ENCODE assay signal across 7 mouse cellular contexts in the genomic region with DNA sequence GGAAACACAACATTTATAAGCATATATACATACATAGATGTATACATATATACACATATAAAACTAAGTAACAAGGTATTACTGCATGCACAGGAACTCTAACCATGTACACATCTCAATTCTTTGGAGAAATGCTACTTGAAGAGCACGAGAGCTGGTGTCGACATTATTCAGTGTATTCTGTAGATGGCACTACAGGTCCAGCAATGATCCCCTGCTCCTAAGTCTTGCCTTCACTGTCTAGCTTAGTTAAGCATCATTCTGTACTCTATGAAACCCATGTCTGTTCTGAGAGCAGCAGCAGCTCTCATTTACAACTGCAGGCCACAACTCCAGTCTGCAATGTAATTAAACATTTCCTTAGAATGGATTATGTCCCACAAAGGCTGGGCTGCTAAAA.
DNase-seq lines count a peak whose midpoint lies in the region; ATAC-seq and TF ChIP-seq lines count a peak whose summit lies in the region.

No protein-coding gene starts in this region.

- no peak overlapping the region for H3K9ac ChIP-seq in kidney, postnatal 0 days (ENCODE audit: low read depth, low read length)
- no peak overlapping the region for H3K9ac ChIP-seq in forebrain, embryonic 15.5 days (replicated peaks)

- H3K27me3 ChIP-seq in kidney, postnatal 0 days (ENCODE audit: insufficient read depth, low read length), result no peaks in the 10 kb centered on the region
- H3K27me3 ChIP-seq in forebrain, embryonic 15.5 days, result no peaks in the 10 kb centered on the region

- no peaks in the 10 kb centered on the region for H3K9me3 ChIP-seq in kidney, postnatal 0 days (replicated peaks; ENCODE audit: low read length)
- H3K9me3 ChIP-seq in forebrain, embryonic 15.5 days, result no peaks in the 10 kb centered on the region

- no peaks in the 10 kb centered on the region for H3K36me3 ChIP-seq in kidney, postnatal 0 days (ENCODE audit: insufficient read depth, low read length)
- H3K36me3 ChIP-seq in forebrain, embryonic 15.5 days, result no peaks in the 10 kb centered on the region

- DNase-seq in kidney, postnatal 0 days (ENCODE audit: low spot score), result peak; percentile 70
- no peak for DNase-seq in kidney, adult 11 months
- DNase-seq in brain, embryonic 18.5 days (ENCODE audit: low read depth, low spot score), result peak; percentile 50
- peak; percentile 17 for DNase-seq in lung, postnatal 10 days
- DNase-seq in urinary bladder, adult 18-20 months (ENCODE audit: low spot score in 2 of 2), result no peak
- DNase-seq in spleen, postnatal 4 days (ENCODE audit: low spot score in 2 of 2), result no peak

- no peak overlapping the region for H3K4me3 ChIP-seq in kidney, postnatal 0 days (replicated peaks; ENCODE audit: low read depth, low read length)
- H3K4me3 ChIP-seq in forebrain, embryonic 15.5 days, result no peak overlapping the region

- H3K4me2 ChIP-seq in kidney, postnatal 0 days (ENCODE audit: low read length), result no peak overlapping the region
- H3K4me2 ChIP-seq in forebrain, embryonic 15.5 days (replicated peaks), result no peak overlapping the region

- peak; percentile 55 for TF ChIP-seq CTCF in kidney, postnatal 0 days (IDR thresholded peaks at IDR 0.05; ENCODE audit: low read depth)

- WGBS in kidney, postnatal 0 days, result 64% methylated on average over 2 of the region's 2 CpGs
- WGBS in forebrain, embryonic 15.5 days, result 74% methylated on average over 2 of the region's 2 CpGs

- no peaks in the 10 kb centered on the region for H3K4me1 ChIP-seq in kidney, postnatal 0 days (replicated peaks; ENCODE audit: insufficient read depth, low read length)
- H3K4me1 ChIP-seq in forebrain, embryonic 15.5 days, result no peaks in the 10 kb centered on the region

- no peak for ATAC-seq in kidney, postnatal 0 days (replicated peaks; ENCODE audit: low FRiP score, low read depth)
- ATAC-seq in forebrain, embryonic 15.5 days (replicated peaks), result peak; percentile 87

- H3K27ac ChIP-seq in kidney, postnatal 0 days, result no peak overlapping the region
- no peak overlapping the region for H3K27ac ChIP-seq in forebrain, embryonic 15.5 days (replicated peaks)

Comparison
In these comparisons a context has a peak if more than half of its experiments do, and no peak if none do; other contexts are left out.
1. DNase-seq: peak in kidney, postnatal 0 days (single experiment), brain, embryonic 18.5 days (single experiment) and lung, postnatal 10 days (single experiment); none in kidney, adult 11 months (single experiment), urinary bladder, adult 18-20 months (0 of 2) and spleen, postnatal 4 days (0 of 2).